ENCODE assay signal across 16 mouse cellular contexts in genomic region chr5:104342881-104343280, GRCm38 (mm10). TPM values are rescaled to one million over a fixed set of nuclear protein-coding genes. Genes with fewer than 3 reads are reported as not detected.
DNase-seq lines count a peak whose midpoint lies in the region; ATAC-seq and TF ChIP-seq lines count a peak whose summit lies in the region.
"Had no signal": no experiment of that assay in that cellular context is flagged by ENCODE, and none has a peak within 500 bp of the region (broad histone marks: within the 10 kb centered on the region; RNA-seq: fewer than 3 reads in every experiment).

No protein-coding gene starts in this region.

- peak; percentile 29 for TF ChIP-seq CTCF in hindbrain, postnatal 0 days (IDR thresholded peaks at IDR 0.05; ENCODE audit: low read depth)
- peak; percentile 62 for TF ChIP-seq CTCF in stomach, postnatal 0 days (IDR thresholded peaks at IDR 0.05; ENCODE audit: low read depth)

- ATAC-seq in hindbrain, postnatal 0 days = no peak
- no peak for ATAC-seq in hindbrain, embryonic 14.5 days (ENCODE audit: low FRiP score)
- ATAC-seq in stomach, postnatal 0 days (ENCODE audit: low FRiP score, low TSS enrichment) = no peak
- ATAC-seq: midbrain, embryonic 13.5 days had no signal

- H3K4me1 ChIP-seq in hindbrain, postnatal 0 days (ENCODE audit: insufficient read depth, low read length) = no peaks in the 10 kb centered on the region
- H3K4me1 ChIP-seq in hindbrain, embryonic 14.5 days (replicated peaks; ENCODE audit: control insufficient read depth, insufficient read depth, low read length) = no peaks in the 10 kb centered on the region
- H3K4me1 ChIP-seq in stomach, postnatal 0 days (replicated peaks; ENCODE audit: control insufficient read depth, insufficient read depth) = no peaks in the 10 kb centered on the region
- H3K4me1 ChIP-seq: liver, embryonic 13.5 days had no signal

- no peak for TF ChIP-seq EP300 in stomach, postnatal 0 days (optimal IDR thresholded peaks at IDR 0.05)

- H3K4me3 ChIP-seq in hindbrain, postnatal 0 days (ENCODE audit: low read length) = no peak overlapping the region
- no peak overlapping the region for H3K4me3 ChIP-seq in hindbrain, embryonic 14.5 days (replicated peaks; ENCODE audit: low read length)
- H3K4me3 ChIP-seq in stomach, postnatal 0 days (ENCODE audit: low read depth, low read length) = no peak overlapping the region
- H3K4me3 ChIP-seq: erythroblast, embryonic 14.5 days; liver, embryonic 13.5 days; midbrain, embryonic 13.5 days had no signal

- DNase-seq in hindbrain, postnatal 0 days (ENCODE audit: low spot score) = no peak
- no peak for DNase-seq in hindbrain, embryonic 14.5 days (ENCODE audit: low spot score)
- DNase-seq in lung, postnatal 10 days = peak; percentile 13
- no peak for DNase-seq in lung, adult 18-20 months
- DNase-seq in adrenal gland, postnatal 14 days = peak; percentile 27
- peak; percentile 32 for DNase-seq in stomach, postnatal 0 days (ENCODE audit: low spot score)
- DNase-seq in left cerebral cortex, postnatal 36 days (ENCODE audit: low spot score in 2 of 2) = no peak
- DNase-seq: heart, postnatal 36 days; liver, embryonic 13.5 days; right cerebral cortex, postnatal 25 days had no signal

- H3K36me3 ChIP-seq in hindbrain, postnatal 0 days (ENCODE audit: insufficient read depth, low read length) = no peaks in the 10 kb centered on the region
- no peaks in the 10 kb centered on the region for H3K36me3 ChIP-seq in hindbrain, embryonic 14.5 days (replicated peaks; ENCODE audit: control insufficient read depth, insufficient read depth)
- no peaks in the 10 kb centered on the region for H3K36me3 ChIP-seq in stomach, postnatal 0 days (ENCODE audit: control insufficient read depth, insufficient read depth, low read length)
- H3K36me3 ChIP-seq: liver, embryonic 13.5 days; midbrain, embryonic 13.5 days had no signal

- H3K27me3 ChIP-seq in hindbrain, postnatal 0 days (ENCODE audit: insufficient read depth, low read length) = no peaks in the 10 kb centered on the region
- H3K27me3 ChIP-seq in hindbrain, embryonic 14.5 days (ENCODE audit: control insufficient read depth, insufficient read depth, low read length) = no peaks in the 10 kb centered on the region
- no peaks in the 10 kb centered on the region for H3K27me3 ChIP-seq in stomach, postnatal 0 days (ENCODE audit: control insufficient read depth, insufficient read depth, low read length)
- H3K27me3 ChIP-seq: liver, embryonic 13.5 days; midbrain, embryonic 13.5 days had no signal

- intact Hi-C loops in left cerebral cortex, postnatal 36 days (cut with DNase I) = loop anchor here (5.0 kb wide), 2 partner anchors 89 to 104 kb away; no protein-coding TSS in a partner anchor

- H3K4me2 ChIP-seq in hindbrain, postnatal 0 days (ENCODE audit: low read depth, low read length) = no peak overlapping the region
- H3K4me2 ChIP-seq in hindbrain, embryonic 14.5 days (replicated peaks) = no peak overlapping the region
- H3K4me2 ChIP-seq in stomach, postnatal 0 days (replicated peaks; ENCODE audit: low read depth) = no peak overlapping the region
- H3K4me2 ChIP-seq: liver, embryonic 13.5 days; midbrain, embryonic 13.5 days had no signal

- no peak overlapping the region for H3K27ac ChIP-seq in hindbrain, postnatal 0 days
- H3K27ac ChIP-seq in hindbrain, embryonic 14.5 days = no peak overlapping the region
- no peak overlapping the region for H3K27ac ChIP-seq in stomach, postnatal 0 days (replicated peaks)
- H3K27ac ChIP-seq: liver, embryonic 13.5 days; midbrain, embryonic 13.5 days had no signal

- no peak overlapping the region for H3K9ac ChIP-seq in hindbrain, postnatal 0 days (replicated peaks; ENCODE audit: low read length)
- no peak overlapping the region for H3K9ac ChIP-seq in hindbrain, embryonic 14.5 days
- H3K9ac ChIP-seq in stomach, postnatal 0 days (ENCODE audit: low read length) = no peak overlapping the region
- H3K9ac ChIP-seq: liver, embryonic 13.5 days; midbrain, embryonic 13.5 days had no signal

- H3K9me3 ChIP-seq in hindbrain, postnatal 0 days (ENCODE audit: low read length) = no peaks in the 10 kb centered on the region
- H3K9me3 ChIP-seq in hindbrain, embryonic 14.5 days (ENCODE audit: control insufficient read depth, low read length) = no peaks in the 10 kb centered on the region
- H3K9me3 ChIP-seq in stomach, postnatal 0 days (ENCODE audit: control insufficient read depth, low read length) = no peaks in the 10 kb centered on the region
- H3K9me3 ChIP-seq: liver, embryonic 13.5 days; midbrain, embryonic 13.5 days had no signal

- WGBS in hindbrain, postnatal 0 days = 41% methylated on average over 6 of the region's 6 CpGs
- 39% methylated on average over 6 of the region's 6 CpGs for WGBS in hindbrain, embryonic 14.5 days
- WGBS in stomach, postnatal 0 days = 40% methylated on average over 6 of the region's 6 CpGs

RNA-seq across cellular contexts. Expression of gene Mepe, which starts 17.8 kb away (rescaled TPM):
- total RNA-seq in hindbrain, postnatal 0 days (2014; rRNA removed) = not detected in 2 replicates
- not detected in 2 replicates for polyA plus RNA-seq in hindbrain, postnatal 0 days (2015; fragmentation: Nextera tagmentation; extraction: Ambion mirVana)
- polyA plus RNA-seq in hindbrain, embryonic 14.5 days (2014; fragmentation: Nextera tagmentation; extraction: Ambion mirVana) = not detected in 2 replicates
- total RNA-seq in adrenal gland, postnatal 14 days (2021) = not detected in 2 replicates
- not detected in 2 replicates for polyA plus RNA-seq in stomach, postnatal 0 days (2015; fragmentation: Nextera tagmentation; extraction: Ambion mirVana)
- not detected for total RNA-seq in left cerebral cortex, postnatal 36 days (2021)
- total RNA-seq: ES-E14; gastrocnemius, adult 18-20 months; heart, postnatal 36 days; neutrophil, adult 5-6 weeks had no signal
- polyA plus RNA-seq: erythroblast, embryonic 14.5 days; liver, embryonic 13.5 days; midbrain, embryonic 13.5 days; stomach, embryonic 16.5 days had no signal

RNA-seq across cellular contexts. Expression of gene Ibsp, which starts 43.9 kb away (rescaled TPM):
- total RNA-seq in hindbrain, postnatal 0 days (2014; rRNA removed) = 0.37 TPM in 1 of 2 replicates, not detected in the other
- polyA plus RNA-seq in hindbrain, postnatal 0 days (2015; fragmentation: Nextera tagmentation; extraction: Ambion mirVana) = 0.20 TPM in 1 of 2 replicates, not detected in the other
- not detected in 2 replicates for polyA plus RNA-seq in hindbrain, embryonic 14.5 days (2014; fragmentation: Nextera tagmentation; extraction: Ambion mirVana)
- not detected in 2 replicates for total RNA-seq in adrenal gland, postnatal 14 days (2021)
- 0.13 and 0.21 TPM in 2 replicates for polyA plus RNA-seq in stomach, postnatal 0 days (2015; fragmentation: Nextera tagmentation; extraction: Ambion mirVana)
- under 1 TPM in 1 of 2 experiments, not detected in 1; 0.39 TPM for total RNA-seq in left cerebral cortex, postnatal 36 days (2021)
- total RNA-seq: ES-E14; gastrocnemius, adult 18-20 months; heart, postnatal 36 days; neutrophil, adult 5-6 weeks had no signal
- polyA plus RNA-seq: erythroblast, embryonic 14.5 days; liver, embryonic 13.5 days had no signal

Comparison
In these comparisons a context has a peak if more than half of its experiments do, and no peak if none do; other contexts are left out.
1. DNase-seq: peak in lung, postnatal 10 days (single experiment), adrenal gland, postnatal 14 days (single experiment) and stomach, postnatal 0 days (single experiment); none in hindbrain, postnatal 0 days (single experiment), hindbrain, embryonic 14.5 days (single experiment), lung, adult 18-20 months (0 of 2) and left cerebral cortex, postnatal 36 days (0 of 2).